Mouse (Mus musculus) 3134 (cell line): ENCODE results near the gene Fes.

Source experiments
- DNase-seq: peaks from one replicate; pipeline ENCODE4 v3.0.0-alpha.2; 2011; ENCODE audit warnings: low spot score; ENCODE audit not compliant: insufficient read length; ENCODE audit errors: extremely low read depth

The Fes gene

DNA sequence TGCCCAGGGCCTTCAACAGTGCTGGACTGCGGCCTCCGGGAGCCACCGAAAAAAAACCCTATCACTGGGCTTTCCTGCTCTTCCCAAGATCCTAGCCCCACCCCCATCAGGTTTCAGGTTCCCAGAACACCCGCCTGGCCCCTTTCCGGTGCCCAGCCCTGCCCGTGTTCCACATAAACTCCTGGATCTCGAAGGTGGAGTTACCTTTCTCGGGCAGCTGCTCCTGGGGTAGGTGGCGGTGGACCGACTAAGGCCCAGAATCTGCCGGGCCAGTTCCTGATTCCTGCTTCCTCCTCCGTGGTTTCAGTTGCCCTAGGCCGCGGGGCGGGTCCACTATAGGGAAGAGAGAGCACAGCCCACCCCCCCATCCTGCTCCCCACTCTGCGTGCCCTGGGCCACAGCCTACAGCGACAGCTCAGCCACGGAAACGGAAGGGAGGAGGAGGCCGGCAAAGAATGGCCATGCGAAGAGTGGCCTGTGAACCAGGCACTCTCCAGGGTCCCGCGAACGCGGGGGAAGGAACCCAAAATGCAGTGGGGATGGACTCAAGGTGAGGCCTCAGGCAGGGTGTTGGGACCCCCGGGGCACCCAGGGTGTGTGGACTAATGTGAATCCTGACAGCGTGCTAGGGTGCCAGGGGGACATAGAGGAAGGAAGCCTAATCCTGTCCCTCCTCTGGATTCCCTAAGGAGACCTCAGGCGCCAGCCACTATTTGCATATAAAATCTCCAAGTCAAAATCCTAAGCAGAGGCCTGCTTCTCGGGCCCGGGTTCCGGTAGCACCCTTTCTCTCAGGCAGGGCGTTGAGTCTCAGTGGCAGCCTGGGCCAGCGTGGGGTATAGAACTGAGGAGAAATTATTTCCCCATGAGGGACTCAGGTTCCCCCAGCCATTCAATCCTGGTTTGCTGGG, at the start of gene Fes:
TSS of gene Fes (minus strand) at position 314 of the 911 bp plus-strand sequence.
- DNase-seq: no peak

DNA sequence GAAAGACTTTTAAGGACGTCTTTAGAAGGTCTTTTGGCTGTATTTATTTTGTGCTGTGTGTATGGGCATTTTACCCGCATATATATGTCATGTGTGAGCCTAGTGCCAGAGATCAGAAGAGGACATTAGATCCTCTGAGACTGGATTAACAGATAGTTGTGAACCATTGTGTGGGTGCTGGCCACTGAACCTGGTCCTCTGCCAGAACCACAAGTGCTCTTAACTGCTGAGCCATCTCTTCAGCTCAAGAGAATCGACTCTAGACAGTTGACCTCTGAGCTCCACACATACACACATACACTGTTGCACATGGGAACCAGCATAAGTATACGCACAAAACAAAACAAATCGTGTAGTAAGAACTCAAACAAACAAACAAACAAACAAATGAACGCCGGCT, 48.8 kb upstream of the Fes start:
- DNase-seq: no peak

- DNase-seq: no peak
Observed at GRCm38 (mm10) chr7:80435594-80435993, 47.8 kb upstream of the Fes start.

DNA sequence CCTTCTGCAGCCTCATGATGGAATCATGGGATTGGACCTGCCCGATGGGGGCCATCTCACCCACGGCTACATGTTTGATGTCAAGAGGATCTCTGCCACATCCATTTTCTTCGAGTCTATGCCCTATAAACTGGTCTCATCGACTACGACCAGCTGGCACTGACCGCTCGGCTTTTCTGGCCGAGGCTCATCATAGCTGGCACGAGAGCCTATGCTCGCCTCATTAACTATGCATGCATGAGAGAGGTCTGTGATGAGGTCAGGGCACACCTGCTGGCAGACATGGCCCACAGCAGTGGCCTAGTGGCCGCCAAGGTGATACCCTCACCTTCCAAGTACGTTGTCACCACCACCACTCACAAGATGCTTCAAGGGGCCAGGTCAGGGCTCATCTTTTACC, 41.9 kb upstream of the Fes start:
- DNase-seq: no peak

- no peak for DNase-seq
Observed at GRCm38 (mm10) chr7:80427730-80428129, 40.0 kb upstream of the Fes start.

DNA sequence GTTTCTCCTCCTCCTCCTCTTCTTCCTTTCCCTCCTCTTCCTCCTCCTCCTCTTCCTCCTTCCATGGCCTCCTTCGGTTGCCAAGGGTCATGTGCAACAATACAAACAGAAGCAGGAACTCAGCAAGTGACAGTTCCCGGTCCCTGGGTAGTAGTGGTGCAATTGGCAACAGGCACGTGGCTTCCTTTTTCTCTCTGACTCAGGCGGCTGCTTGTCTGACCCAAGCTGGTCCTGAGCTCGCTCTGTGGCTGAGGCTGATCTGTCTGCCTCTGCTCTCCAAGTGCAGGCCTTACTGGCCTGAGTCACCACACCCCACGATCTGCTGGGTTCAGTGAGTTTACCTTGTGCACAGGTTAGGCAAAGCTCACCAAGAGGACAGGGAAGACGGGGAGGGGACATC, 38.6 kb upstream of the Fes start:
- peak; percentile 34 for DNase-seq

DNA sequence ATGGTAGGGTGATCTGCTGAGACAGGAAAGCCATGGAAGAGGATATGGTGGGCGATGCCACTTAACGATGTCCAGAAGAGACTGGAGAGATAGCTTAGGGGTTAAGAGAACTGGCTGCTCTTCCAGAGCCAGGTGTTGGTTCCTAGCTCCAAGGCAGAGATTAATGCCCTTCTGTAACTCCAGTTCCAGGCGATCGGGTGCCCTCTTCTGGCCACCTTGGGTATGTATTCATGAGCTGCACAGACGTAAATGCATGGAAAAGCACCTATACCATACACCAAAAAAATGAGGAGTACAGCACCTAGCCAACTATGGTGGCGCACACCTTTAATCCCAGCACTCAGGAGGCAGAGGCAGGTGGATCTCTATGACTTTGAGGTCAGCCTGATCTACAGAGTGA, 37.0 kb upstream of the Fes start:
- no peak for DNase-seq

GRCm38 (mm10) chr7:80422759-80423480, 35.2 kb upstream of the Fes start:
- DNase-seq: no peak

DNA sequence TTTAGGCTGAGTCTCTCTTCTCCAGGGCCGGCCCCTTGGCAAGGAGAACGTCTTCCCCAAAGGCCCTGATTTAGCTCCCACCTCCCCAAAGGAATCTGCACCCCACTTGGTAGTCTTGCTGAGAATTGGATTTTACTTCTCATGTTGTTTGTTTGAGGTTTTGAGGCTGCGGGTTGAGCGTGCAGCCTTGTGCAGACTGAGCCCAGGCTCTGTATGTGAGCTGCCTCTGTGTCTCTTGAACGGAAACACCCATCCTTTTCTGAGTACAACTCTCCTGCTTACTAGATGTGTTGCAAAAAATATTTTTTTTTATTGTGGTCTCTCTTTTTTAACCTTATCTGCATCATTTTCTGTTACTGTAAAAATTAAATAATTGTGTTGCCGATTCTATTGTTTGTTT, 33.8 kb upstream of the Fes start:
- no peak for DNase-seq

DNA sequence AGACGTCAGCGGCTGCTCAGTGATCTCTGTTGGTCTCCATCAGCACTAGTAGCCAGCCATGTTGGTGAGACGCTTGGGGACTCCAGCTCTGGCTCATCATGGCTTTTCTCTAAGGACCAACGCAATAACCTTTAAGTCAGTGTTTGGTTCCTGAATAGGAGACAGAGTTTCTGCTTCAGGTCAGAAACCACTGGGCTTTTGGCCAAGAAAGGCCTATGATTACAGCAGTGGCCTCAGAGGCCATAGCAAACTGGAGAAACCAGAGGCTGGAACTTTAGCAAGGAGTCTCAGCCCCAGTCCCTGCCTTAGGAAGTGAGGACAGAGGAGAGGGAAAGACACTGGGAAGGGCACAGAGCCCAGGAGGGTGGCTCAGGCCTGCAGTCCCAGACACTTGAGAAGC, 32.8 kb upstream of the Fes start:
- no peak for DNase-seq

DNA sequence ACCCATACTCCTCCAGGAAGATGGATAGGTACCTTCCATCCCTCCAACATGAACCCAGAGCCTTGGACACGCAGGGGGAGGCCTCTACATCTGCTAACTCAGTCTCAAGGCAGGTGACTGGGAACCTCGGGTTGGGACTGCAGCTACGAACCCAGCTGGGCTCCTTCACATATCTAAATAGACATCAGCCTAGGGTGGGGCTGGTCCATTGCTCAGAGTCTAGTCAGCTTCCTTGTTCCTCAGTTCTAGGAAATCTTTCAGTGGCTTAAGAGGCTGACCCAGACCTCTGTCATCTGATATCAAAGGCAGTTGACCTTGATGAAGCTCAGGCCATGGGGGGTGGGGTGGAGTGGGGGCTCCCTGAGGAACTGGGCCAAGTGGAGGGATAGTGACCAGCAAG, 31.5 kb upstream of the Fes start:
- DNase-seq: no peak

DNA sequence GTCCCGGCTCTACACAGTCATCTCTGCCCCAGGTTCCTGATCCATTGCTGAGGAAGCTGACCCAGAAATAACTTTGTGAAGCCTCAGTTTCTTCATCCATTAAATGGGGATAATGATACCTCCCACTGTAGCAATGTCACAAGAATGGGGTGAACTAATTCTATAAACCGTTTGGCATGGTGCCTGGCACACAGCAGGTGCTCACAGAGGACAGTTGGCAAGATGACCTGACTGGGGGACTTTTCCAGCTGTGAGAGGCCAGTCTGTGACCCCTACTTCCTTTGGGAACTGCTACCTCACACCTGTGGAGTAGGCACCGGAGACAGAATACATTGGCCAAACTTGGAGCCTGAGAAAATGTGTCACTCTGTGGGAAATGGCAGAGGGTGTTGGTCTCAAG, 30.3 kb upstream of the Fes start:
- DNase-seq: no peak

GRCm38 (mm10) chr7:80417601-80418000, 29.9 kb upstream of the Fes start:
- DNase-seq: no peak

GRCm38 (mm10) chr7:80416969-80417368, 29.2 kb upstream of the Fes start:
- DNase-seq: no peak

DNA sequence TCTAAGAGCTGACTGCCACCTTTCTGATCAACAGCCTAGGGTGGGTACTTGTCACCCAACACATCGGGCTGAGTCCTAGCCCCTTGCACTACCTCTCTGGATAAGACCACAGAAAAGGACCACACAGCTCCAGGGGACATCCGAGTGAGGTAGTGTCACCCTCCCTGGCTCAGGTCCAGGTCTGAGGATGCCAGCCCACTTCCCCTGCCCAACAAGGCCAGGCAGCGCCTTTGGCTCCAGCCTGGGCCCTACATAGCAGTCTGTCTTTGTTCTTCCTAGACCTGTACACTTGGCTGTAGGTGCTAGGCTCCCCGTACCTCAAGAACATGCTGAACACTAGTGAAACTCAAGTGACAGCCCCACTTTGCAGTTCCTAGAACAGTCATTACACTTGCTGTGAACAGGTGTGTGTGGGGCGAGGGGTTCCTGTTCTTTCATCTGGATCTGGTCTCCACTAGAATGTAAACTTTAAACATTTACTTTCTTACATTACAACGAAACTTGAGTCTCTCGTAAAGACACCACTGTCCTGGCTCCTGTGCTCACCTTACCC, 26.6 kb upstream of the Fes start:
- DNase-seq: no peak

GRCm38 (mm10) chr7:80413512-80414302, 26.0 kb upstream of the Fes start:
- DNase-seq: no peak

GRCm38 (mm10) chr7:80412781-80413180, 25.0 kb upstream of the Fes start:
- DNase-seq: no peak

- no peak for DNase-seq
Observed at GRCm38 (mm10) chr7:80412279-80412678, 24.5 kb upstream of the Fes start.

DNA sequence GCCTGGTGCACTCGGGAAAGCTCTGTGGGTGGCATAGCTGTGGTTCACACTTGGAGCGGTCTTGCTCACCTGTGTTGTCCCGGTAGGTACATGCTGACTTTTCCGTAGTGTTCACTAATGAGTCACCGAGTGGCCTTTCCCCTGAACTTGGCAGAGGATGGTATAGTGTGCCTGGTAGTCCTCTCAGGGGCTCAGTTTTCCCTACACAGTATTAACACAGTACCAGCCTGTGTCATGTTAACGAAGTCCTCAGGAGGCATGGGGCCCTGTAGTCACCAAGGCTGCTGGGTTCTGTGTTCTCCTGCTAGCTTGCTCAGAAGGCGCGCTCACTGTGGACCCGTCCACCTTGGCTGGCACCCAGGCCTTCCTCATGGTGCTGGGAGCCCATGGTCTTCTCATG, 22.6 kb upstream of the Fes start:
- DNase-seq: no peak

GRCm38 (mm10) chr7:80407712-80408111, 20.0 kb upstream of the Fes start:
- DNase-seq: no peak

DNA sequence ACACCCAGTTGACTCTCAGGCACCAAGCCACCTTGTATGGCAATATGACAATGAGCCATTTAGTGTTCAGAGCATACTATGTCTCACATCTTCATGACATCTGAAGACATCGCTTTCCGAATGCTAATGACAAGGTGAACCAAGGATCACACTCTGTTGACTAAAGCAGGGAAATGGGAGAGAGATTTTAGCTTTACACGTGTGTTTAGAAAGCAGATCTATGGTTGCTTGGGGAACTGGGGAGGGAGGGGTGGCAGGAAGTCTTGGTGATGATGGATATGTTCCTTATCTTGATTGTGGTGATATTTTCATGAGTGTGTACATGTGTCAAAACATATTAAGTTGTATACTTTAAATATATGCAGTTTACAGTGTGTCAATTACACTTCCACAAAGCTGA, 18.4 kb upstream of the Fes start:
- no peak for DNase-seq
